12 mouse cellular contexts compared by ENCODE assay signal in the genomic region with DNA sequence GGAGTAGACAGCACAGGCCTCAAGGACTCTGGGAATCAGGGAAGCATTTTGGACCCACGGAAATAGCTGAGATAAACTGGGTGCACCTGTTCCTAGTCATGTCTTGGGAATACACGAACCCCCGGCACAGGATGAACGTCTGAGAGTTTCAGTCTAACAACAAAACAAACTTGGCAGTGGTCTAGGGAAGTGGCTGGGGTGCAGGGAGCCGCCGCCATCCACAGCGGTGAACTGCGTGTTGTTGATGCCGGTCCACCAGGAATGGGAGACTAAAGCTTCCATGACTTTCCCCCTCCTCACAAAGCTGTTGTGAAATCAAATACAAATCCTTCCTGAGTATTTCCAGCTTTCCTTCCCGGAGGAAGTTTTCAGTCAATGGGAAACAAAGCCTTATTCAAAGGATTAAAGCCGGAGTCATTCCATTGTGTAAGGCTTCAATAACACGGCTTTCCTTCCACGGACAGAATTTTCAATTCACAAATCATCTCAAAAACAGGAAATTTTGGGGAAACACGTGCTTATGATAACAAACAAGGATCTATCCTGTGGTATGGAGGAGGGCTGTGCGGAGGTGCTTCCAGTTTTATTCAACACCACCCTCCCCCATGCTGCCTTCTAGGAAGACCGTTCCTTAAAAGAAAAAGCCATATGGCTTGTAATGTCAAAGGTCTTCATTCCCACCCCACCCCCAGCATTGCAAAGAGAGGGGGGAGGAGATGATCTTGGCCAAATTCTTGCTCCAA. TPM values are rescaled to one million over a fixed set of nuclear protein-coding genes. Genes with fewer than 3 reads are reported as not detected.
DNase-seq lines count a peak whose midpoint lies in the region; ATAC-seq lines count a peak whose summit lies in the region.
"Had no signal": no experiment of that assay in that cellular context is flagged by ENCODE, and none has a peak within 500 bp of the region (broad histone marks: within the 10 kb centered on the region; RNA-seq: fewer than 3 reads in every experiment).

No protein-coding gene starts in this region.

- no peaks in the 10 kb centered on the region for H3K27me3 ChIP-seq in heart, embryonic 11.5 days (ENCODE audit: control insufficient read depth, insufficient read depth, low read length)
- H3K27me3 ChIP-seq in lung, embryonic 16.5 days (ENCODE audit: control insufficient read depth, insufficient read depth, low read depth, low read length), result no peaks in the 10 kb centered on the region
- no peaks in the 10 kb centered on the region; the same call in 1 of the 2 replicates for H3K27me3 ChIP-seq in midbrain, embryonic 11.5 days (ENCODE audit: control insufficient read depth, insufficient read depth, low read length)
- H3K27me3 ChIP-seq: liver, embryonic 13.5 days had no signal

- H3K36me3 ChIP-seq in heart, embryonic 11.5 days (ENCODE audit: control insufficient read depth, insufficient read depth, low read length), result no peaks in the 10 kb centered on the region
- H3K36me3 ChIP-seq in lung, embryonic 16.5 days (ENCODE audit: control insufficient read depth, insufficient read depth, low read length), result no peaks in the 10 kb centered on the region
- no peaks in the 10 kb centered on the region for H3K36me3 ChIP-seq in midbrain, embryonic 11.5 days (ENCODE audit: control insufficient read depth, insufficient read depth, low read length)
- H3K36me3 ChIP-seq: liver, embryonic 13.5 days had no signal

- DNase-seq in heart, adult 9 months (ENCODE audit: low spot score in 2 of 2), result peak; percentile 18 to 54
- no peak for DNase-seq in lung, postnatal 25 days (ENCODE audit: low spot score)
- peak; percentile 39 for DNase-seq in embryo, embryonic 11 days
- peak; percentile 91 for DNase-seq in midbrain, embryonic 11.5 days (ENCODE audit: low spot score, missing footprints)
- DNase-seq in spleen, postnatal 36 days (ENCODE audit: low spot score in 2 of 2), result no peak
- no peak for DNase-seq in cerebellum, adult 11-12 months
- DNase-seq: adrenal gland, postnatal 10 days; liver, embryonic 13.5 days had no signal

- no peak overlapping the region for H3K4me2 ChIP-seq in heart, embryonic 11.5 days
- H3K4me2 ChIP-seq in lung, embryonic 16.5 days (ENCODE audit: low read depth, low read length), result peak overlapping the region; percentile 3; the same call in 1 of the 2 replicates
- H3K4me2 ChIP-seq in midbrain, embryonic 11.5 days, result no peak overlapping the region
- H3K4me2 ChIP-seq: liver, embryonic 13.5 days had no signal

- H3K9me3 ChIP-seq in heart, embryonic 11.5 days (replicated peaks; ENCODE audit: control insufficient read depth, low read length), result no peaks in the 10 kb centered on the region
- no peaks in the 10 kb centered on the region for H3K9me3 ChIP-seq in lung, embryonic 16.5 days (ENCODE audit: control insufficient read depth, low read length)
- H3K9me3 ChIP-seq in midbrain, embryonic 11.5 days (ENCODE audit: control insufficient read depth, low read length), result no peaks in the 10 kb centered on the region
- H3K9me3 ChIP-seq: liver, embryonic 13.5 days had no signal

- 48% methylated on average over 16 of the region's 16 CpGs for WGBS in heart, embryonic 11.5 days (ENCODE audit: insufficient replicate concordance)
- 45% methylated on average over 16 of the region's 16 CpGs for WGBS in lung, embryonic 16.5 days
- 20% methylated on average over 16 of the region's 16 CpGs for WGBS in midbrain, embryonic 11.5 days

- peaks cover 4% of the 10 kb centered on the region; the same call in 1 of the 2 replicates for H3K4me1 ChIP-seq in heart, embryonic 11.5 days (ENCODE audit: control insufficient read depth, insufficient read depth, low read length)
- H3K4me1 ChIP-seq in lung, embryonic 16.5 days (replicated peaks; ENCODE audit: control insufficient read depth, insufficient read depth, low read length), result peaks cover 7% of the 10 kb centered on the region
- H3K4me1 ChIP-seq in midbrain, embryonic 11.5 days (ENCODE audit: control insufficient read depth, insufficient read depth, low read length), result 0 out of 2 replicates have a peak, but pooled peaks cover 2% of the 10 kb centered on the region

- no peak overlapping the region for H3K4me3 ChIP-seq in heart, embryonic 11.5 days (ENCODE audit: low read depth, low read length)
- H3K4me3 ChIP-seq in lung, embryonic 16.5 days (ENCODE audit: low read length), result no peak overlapping the region
- no peak overlapping the region for H3K4me3 ChIP-seq in midbrain, embryonic 11.5 days (ENCODE audit: low read depth, low read length)
- H3K4me3 ChIP-seq: liver, embryonic 13.5 days had no signal

- no peak overlapping the region for H3K27ac ChIP-seq in heart, embryonic 11.5 days (ENCODE audit: low read depth, low read length)
- no peak overlapping the region for H3K27ac ChIP-seq in lung, embryonic 16.5 days (ENCODE audit: low read length)
- no peak overlapping the region for H3K27ac ChIP-seq in midbrain, embryonic 11.5 days (ENCODE audit: low read depth, low read length)
- H3K27ac ChIP-seq: liver, embryonic 13.5 days; stomach, postnatal 0 days had no signal

- ATAC-seq in heart, embryonic 11.5 days (replicated peaks; ENCODE audit: insufficient number of reproducible peaks, low FRiP score, low TSS enrichment), result no peak
- ATAC-seq in lung, embryonic 16.5 days (ENCODE audit: low read depth), result peak; percentile 64
- peak; percentile 68 for ATAC-seq in midbrain, embryonic 11.5 days (ENCODE audit: low FRiP score)
- ATAC-seq: intestine, embryonic 16.5 days had no signal

- no peak overlapping the region for H3K9ac ChIP-seq in heart, embryonic 11.5 days (ENCODE audit: low read depth, low read length)
- no peak overlapping the region for H3K9ac ChIP-seq in lung, embryonic 16.5 days (ENCODE audit: low read length)
- no peak overlapping the region for H3K9ac ChIP-seq in midbrain, embryonic 11.5 days (ENCODE audit: low read length)
- H3K9ac ChIP-seq: liver, embryonic 13.5 days had no signal

RNA-seq across cellular contexts. Expression of a gene that starts 23.4 kb away (rescaled TPM):
- 71.1 and 79.2 TPM in 2 replicates for polyA plus RNA-seq in heart, embryonic 11.5 days (2014; fragmentation: Nextera tagmentation; extraction: Ambion mirVana)
- 157 and 167 TPM in 2 replicates for polyA plus RNA-seq in lung, embryonic 16.5 days (2015; fragmentation: Nextera tagmentation; extraction: Ambion mirVana)
- 126 and 148 TPM in 2 replicates for polyA plus RNA-seq in midbrain, embryonic 11.5 days (2014; fragmentation: Nextera tagmentation; extraction: Ambion mirVana)

Comparison
In these comparisons a context has a peak if more than half of its experiments do, and no peak if none do; other contexts are left out.
1. DNase-seq: peak in heart, adult 9 months (2 of 2), embryo, embryonic 11 days (single experiment) and midbrain, embryonic 11.5 days (single experiment); none in lung, postnatal 25 days (single experiment), spleen, postnatal 36 days (0 of 2) and cerebellum, adult 11-12 months (single experiment).